Mouse (Mus musculus) left cerebral cortex, adult 8-10 months (tissue): ENCODE measurements around the gene Gcc1. TPM values are rescaled to one million over a fixed set of nuclear protein-coding genes. Genes with fewer than 3 reads are reported as not detected.

Experiments
- DNase-seq, 2 experiments: peaks; one replicate each; pipeline ENCODE4 v3.0.0; 2022; ENCODE audit warnings: low spot score in 2 of 2
- total RNA-seq, 4 experiments: library from RNA; stranded (reverse); gene quantifications; 2 replicates each; pipeline ENCODE4 v1.2.4; 2022

The Gcc1 gene
- 10 to 100 TPM; 15.7 to 22.2 (median 19.9) TPM for total RNA-seq

- no peak for DNase-seq
Measured at GRCm38 (mm10) chr6:28428290-28428689, at the start of gene Gcc1. Gene Gcc1, minus strand, starts transcription at chr6:28428390.

- DNase-seq = no peak
Measured at GRCm38 (mm10) chr6:28474839-28475238, 46.6 kb upstream of the Gcc1 start, which contains the start of gene Snd1. Gene Snd1, plus strand, starts transcription at chr6:28475139.

DNA sequence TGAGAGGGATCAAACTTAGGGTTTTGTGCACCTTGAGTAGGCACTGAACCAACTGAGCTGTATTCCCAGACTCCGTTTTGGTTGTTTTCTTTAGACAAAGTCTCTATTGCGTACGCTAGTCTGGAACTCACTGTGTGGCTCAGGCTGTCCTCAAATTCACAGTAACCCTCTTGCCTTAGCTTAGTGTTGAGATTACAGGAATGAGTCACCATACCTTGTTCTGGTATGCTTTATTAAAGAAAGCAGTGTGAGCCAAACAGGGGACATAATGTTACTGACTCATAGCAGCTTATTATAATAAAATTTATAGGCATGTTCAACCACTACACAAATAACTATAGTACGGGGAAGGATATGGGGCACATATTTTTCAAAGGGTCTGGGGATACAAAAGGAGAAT, 46.0 kb upstream of the Gcc1 start:
- no peak for DNase-seq

GRCm38 (mm10) chr6:28471284-28472035, 43.3 kb upstream of the Gcc1 start:
- DNase-seq = no peak

- no peak for DNase-seq
Measured at GRCm38 (mm10) chr6:28470621-28471020, 42.4 kb upstream of the Gcc1 start.

GRCm38 (mm10) chr6:28470017-28470602, 41.9 kb upstream of the Gcc1 start:
- no peak for DNase-seq

DNA sequence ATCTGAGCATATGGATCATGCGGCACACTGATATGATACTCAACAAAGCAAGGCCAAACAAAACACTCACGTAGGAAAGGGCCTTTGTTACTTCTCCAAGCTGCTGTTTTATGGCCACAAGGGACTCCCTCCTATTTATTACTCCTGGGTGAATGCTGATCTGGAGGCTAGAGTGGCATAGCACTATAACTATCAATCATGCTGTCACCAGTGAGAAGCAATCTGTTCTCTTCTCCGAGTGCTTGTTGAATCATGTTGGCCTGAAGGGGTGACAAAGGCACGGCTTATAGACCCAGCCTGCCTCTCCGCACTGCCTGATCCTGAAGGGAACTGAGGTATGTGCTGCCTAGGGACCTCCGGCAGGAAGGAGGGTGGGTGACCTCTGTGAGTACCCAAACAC, 36.4 kb upstream of the Gcc1 start:
- no peak for DNase-seq

DNA sequence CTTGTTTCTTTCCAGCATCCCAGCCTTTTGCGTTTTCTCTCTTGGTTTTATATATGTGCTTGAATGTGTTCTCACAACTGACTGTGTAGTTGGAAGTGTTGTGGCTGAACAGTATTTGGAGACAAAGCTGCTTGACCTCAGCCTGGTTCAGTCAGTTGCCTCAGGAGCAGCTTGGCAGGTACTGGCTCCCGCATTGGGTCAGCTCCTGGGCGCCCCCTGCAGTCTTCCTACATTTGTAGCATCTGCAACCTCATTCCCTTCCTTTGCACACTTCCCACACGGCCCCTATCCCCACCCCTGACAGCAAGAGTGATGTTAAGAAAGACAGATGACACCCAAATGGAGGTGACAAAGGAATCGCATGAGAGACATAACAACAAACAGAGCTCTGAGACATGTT, 32.3 kb upstream of the Gcc1 start:
- peak; percentile 22 to 28 for DNase-seq

- DNase-seq = no peak
Measured at GRCm38 (mm10) chr6:28459221-28459668, 31.1 kb upstream of the Gcc1 start.

DNA sequence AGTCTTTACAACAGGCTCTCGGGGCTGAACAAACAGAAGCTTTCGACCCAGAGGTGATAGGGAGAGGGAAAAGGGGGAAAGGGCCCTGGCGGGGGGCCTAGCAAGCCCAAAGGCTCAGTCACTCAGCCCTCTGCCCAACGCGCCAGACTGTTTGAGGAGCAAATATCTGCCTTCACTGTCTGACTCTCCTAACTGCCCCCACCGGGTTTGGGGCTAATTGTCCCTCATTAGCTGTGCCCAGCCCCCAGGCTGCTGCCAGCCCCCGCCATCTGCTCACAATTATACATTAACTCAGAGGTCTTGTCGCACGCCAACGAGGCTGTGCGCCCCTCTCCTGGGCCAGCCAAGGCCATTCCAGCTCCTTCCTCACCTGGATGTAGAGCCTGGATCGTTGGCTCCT, 22.8 kb upstream of the Gcc1 start:
- DNase-seq = no peak

GRCm38 (mm10) chr6:28450481-28450880, 22.3 kb upstream of the Gcc1 start:
- DNase-seq = no peak

DNA sequence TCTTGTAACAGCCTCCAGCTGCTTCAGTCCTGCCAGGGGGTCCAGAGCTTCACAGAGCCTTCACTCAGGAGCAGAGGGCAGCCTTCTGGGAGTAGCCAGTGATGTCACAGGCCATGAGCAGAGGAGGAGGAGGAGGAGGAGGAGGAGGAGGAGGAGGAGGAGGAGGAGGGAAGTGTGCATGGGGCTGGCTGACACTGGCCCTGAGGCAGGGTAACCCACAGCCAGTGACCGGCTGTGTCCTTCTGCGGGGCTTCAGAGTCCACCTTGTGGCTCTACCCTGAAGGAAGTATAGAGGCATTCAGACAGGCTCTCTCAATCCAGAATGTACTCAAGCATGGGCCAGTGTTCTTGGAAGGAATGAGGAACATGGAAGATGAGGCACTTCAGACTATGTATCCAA, 21.1 kb upstream of the Gcc1 start, which contains the start of gene Pax4:
Gene Pax4 (minus strand): TSS at position 101 of the 400 bp plus-strand sequence.
- DNase-seq = no peak

DNA sequence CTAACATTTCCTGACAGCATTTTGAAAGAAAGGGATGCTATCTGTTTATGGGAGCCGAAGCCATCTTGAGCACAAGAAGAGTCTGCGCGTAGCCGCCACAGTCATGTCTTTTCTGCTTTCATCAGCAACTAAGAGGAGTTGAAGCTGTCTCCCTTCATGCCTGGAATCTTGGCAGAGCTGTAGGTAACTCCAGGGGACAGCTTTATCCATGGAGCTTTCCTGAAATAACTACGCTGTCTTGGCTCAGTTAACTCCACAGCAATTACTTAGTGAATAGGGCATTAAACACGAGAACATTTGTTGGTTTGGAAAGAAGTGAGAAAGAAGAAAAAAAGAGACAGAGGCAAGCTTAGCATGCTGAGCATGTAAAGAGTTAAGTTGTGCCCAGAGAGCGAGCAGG, 19.7 kb upstream of the Gcc1 start:
- DNase-seq = no peak

- no peak for DNase-seq
Measured at GRCm38 (mm10) chr6:28431538-28431855, 3.3 kb upstream of the Gcc1 start.

GRCm38 (mm10) chr6:28430795-28431537, 2.8 kb upstream of the Gcc1 start:
- no peak for DNase-seq

DNA sequence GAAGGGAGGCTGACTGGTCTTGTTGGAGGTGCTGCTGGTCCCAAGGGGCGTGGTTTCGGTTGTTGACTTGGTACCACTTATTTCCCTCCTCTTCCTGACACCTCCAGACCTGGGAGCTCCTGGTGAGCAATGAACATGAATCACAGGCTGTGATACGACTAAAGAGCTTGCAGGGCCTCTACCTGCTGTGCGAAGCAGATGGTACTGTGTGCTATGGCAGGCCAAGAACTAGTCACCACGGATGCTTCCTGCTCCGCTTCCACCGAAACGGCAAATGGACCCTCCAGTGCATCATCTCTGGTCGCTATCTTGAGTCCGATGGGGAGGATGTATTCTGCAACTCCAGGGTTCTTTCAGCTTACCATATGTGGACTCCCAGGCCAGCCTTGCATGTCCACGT, 1.7 kb upstream of the Gcc1 start:
- no peak for DNase-seq

GRCm38 (mm10) chr6:28427096-28427839, 922 bp downstream of the Gcc1 start, which contains the start of gene Fscn3:
Gene Fscn3, plus strand, starts transcription at chr6:28427789.
- DNase-seq = no peak

GRCm38 (mm10) chr6:28425019-28425418, 3.2 kb downstream of the Gcc1 start:
- no peak for DNase-seq

DNA sequence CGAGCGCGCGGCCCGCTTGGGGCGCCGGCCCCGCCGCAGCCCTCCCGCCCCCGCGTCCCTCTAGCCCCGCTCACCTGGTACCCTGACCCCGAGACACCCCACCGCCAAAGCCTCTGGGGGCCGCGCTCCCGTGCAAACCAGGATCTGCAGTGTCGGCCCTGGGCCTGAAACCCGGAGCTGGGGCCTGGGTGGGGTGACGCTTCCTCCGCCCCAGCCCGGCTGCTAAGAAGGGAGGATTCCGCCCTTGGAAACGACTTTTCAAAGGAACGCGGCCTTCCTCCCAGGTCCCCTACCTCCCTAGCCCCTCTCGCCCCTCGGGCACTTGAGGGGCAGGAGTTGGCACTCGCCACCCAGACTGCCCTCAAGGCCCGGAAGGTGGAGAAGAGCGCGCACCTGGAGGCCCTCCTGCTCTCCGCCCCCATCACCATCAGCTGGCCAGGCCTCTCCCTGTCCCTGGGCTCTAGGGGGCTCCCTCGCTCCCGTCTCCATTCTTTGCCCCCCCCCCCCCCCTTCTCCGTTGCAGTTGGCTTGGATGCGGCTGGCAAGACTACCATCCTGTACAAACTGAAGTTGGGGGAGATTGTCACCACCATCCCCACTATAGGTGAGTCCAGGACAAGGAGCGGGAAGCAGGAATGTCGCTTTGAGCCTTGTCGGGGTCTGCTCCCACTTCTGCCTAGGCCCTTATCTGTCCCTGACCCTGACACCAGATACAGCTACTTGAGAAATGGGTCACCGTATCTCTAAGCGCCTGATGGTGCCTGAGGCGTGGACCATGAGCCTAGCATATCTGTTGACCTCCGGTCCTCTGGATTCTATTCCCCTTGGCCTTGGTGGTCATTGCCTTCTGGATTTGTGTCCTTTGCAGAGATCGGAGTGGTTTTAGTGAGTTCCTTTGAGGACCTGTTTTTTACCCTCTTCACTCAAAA, 4.2 kb downstream of the Gcc1 start:
- DNase-seq = peak; percentile 39 to 59

GRCm38 (mm10) chr6:28423313-28423712, 4.9 kb downstream of the Gcc1 start, which contains the start of gene Arf5:
Gene Arf5, plus strand, starts transcription at chr6:28423560.
- DNase-seq = peak; percentile 80 to 89
